Mouse (Mus musculus) testis, postnatal 10 days (tissue): ENCODE data around the gene Nek10.
"Not testable (repeated sequence)": the region's sequence is repeated elsewhere in the genome, so short reads cannot be mapped to it uniquely, and the experiment has no call there.

Experiments
- DNase-seq: peaks from one replicate; pipeline ENCODE4 v3.0.0; 2021; ENCODE audit warnings: low spot score

Gene Nek10

DNA sequence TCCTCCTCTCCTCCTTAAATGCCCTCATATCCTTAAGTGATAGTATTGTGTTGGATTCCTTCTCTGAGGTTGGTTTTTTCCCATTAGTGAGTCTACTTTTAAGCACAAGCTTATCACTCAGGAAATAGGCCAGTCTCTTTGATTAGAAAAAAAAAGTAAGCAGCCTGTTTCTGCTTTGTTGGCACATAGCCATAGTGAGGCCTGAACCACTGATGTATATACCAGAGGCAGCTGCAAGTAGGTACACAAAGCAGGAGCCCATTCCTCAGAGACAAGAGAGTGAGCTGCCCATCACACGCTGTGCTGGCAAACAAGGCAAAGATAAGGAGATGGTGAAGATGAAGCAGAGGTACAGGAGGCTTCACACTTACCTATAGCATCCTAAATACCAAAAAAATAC is 184.2 kb downstream of the Nek10 start:
- no peak for DNase-seq

DNA sequence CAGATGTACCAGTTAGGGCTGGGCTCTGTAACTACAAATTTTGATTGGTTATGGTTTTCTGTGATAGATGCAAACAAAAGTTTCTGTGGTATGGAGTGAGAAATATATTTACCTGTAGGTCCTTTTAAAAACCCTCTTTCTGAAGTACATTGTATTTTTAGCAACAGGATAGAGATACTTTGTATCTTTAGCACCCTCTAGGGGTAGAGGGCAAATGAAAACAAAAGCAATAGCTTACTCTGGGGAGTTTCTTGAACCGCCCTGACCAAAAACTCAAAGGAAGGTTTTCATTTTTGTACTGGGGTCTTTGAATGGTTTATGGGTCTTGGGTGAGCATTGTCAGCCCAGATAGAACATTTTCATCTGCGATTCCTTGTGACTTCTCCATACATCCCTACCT is 188.4 kb downstream of the Nek10 start:
- no peak for DNase-seq

DNA sequence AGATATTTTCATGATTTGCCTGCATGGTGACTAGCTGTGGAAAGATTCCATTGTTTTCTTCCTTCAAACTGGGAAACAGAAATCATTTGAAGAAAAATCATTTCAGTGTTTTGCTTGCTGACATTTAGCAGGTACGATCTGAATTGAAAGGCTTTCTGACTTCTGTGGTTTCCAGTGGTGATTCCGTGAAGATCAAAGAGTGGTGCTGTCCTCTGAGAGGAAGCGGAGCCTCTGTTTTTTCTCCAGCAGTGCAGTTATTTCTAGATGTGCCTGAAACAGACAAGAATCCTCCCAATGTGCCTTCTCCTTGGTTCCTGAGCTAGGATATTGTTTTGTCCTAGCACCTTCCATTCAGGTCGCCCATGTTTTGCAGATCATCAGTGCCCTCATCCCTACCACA is 208.2 kb downstream of the Nek10 start:
- DNase-seq, result no peak

DNA sequence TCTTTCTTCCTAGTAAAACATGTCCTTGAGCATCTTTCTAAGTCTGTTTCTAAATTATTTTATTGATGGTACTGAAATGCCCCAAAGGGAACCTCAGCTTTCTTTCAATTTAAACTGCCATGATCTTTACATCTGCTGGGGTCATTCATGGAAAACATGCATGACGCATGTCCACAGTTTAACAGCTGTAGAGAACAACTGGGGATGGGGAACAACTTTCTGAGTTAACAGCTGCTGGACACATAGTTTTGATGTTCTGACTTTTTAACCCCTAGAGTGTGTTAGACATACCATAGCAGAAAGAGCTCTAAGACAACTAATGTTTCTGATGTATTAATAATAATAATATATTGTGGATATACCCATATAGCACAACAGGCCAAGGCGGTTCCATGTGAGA is 211.6 kb downstream of the Nek10 start:
- no peak for DNase-seq

DNA sequence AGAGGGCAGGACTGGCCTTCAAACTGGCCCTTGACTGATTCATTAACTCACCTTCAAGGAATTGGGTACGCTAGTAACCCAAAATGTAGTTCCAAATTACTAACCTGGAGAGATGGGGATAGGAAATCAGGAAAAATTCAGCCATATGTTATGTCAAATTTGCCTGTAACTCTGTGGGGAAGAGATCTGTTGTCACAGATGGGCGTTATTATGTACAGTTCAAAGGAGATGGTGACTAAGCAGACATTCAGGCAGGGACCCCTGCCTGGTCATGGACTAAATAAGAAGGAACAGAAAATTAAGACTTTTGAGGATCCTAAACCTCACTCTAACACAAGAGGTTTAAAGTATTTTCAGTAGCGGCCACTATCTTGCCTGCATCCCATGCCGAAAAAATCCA is 227.4 kb downstream of the Nek10 start:
- not testable (repeated sequence) for DNase-seq

DNA sequence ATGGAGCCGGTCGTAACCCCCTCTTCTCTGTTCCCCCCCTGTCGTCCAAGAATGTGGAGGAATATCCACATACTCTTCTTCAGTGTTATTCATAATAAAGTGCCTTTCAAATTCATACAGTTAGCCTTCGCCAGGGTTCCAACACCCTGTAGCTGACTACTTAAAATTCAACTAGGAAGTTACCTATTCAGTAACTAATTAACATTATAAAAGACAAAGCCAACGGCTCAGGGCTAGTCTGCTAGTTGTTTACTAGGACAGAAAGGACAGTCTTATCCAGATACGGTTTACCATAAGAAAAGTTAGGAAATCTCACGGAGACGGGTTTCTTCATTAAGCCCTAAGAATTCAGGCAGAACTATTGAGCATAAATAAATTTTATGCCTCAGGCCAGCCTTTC is 231.4 kb downstream of the Nek10 start:
- not testable (repeated sequence) for DNase-seq

DNA sequence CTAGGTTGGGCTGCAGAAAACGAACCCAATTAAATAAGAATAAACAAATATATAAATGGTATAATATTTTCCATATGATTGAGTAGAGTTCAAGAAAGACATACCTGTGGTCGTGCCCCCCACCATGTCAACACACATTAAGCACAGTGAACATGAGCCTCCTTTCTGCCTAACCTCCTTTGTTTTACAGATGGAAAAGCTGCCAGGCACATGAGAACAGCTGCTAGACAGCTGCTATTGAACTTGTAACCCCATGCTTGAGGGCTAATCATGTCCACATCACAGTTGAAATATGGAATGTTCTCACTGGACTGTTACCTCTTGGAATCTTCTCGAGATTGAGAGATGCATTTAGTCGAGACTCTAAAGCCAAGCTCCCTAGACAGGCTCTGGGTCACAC is 245.0 kb downstream of the Nek10 start:
- no peak for DNase-seq

DNA sequence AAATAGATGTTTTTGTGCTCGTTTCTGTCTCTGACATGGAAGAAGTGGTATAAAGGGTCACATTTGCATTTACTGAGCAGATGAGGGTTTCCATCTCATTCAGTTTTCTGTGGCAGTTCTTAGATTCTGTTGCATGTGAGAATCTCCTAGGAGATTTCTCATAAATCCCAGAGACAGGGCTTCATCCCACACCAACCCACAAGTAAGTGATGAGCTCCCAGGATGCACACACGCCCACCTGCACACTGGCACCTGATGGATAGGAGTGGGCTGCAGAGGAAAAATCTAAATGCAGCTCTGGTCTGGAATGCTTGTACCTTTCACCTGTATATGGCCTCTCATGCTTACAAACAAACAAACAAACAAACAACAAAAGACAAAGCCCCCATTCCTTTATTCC is 258.3 kb downstream of the Nek10 start:
- DNase-seq, result no peak
